Mouse (Mus musculus): ENCODE data around the gene Gtf2i. TPM values are rescaled to one million over a fixed set of nuclear protein-coding genes. Genes with fewer than 3 reads are reported as not detected.

Gtf2i gene
- total and polyA plus RNA-seq, 3 experiments: 55.7 to 220 (median 176) TPM

- peaks cover 97% of the 10 kb centered on the region for H3K36me3 ChIP-seq (replicated peaks)
- TF ChIP-seq GATA2 (IDR thresholded peaks at IDR 0.05; ENCODE audit: borderline replicate concordance, low read depth, low read length) (no peak), CTCF (IDR thresholded peaks at IDR 0.05; ENCODE audit: low read depth, low read length) (no peak), POLR2AphosphoS5 (IDR thresholded peaks at IDR 0.05; ENCODE audit: insufficient replicate concordance, low read depth, low read length) (no peak), TAL1 (conservative IDR thresholded peaks at IDR 0.05; ENCODE audit: low read depth, low read length) (no peak), GATA1 (IDR thresholded peaks at IDR 0.05; ENCODE audit: borderline replicate concordance, low read length) (no peak)
Measured at GRCm38 (mm10) chr5:134289935-134290560, 24.5 kb downstream of the Gtf2i start.

GRCm38 (mm10) chr5:134288071-134288470 is 26.5 kb downstream of the Gtf2i start:
- Histone ChIP-seq H3K4me3 (ENCODE audit: low read depth, low read length) (no peak overlapping the region), H3K9me3 (replicated peaks) (no peaks in the 10 kb centered on the region), H3K27me3 (ENCODE audit: insufficient read depth, low read length) (no peaks in the 10 kb centered on the region), H3K4me1 (ENCODE audit: insufficient read depth, low read depth, low read length) (peaks cover 2% of the 10 kb centered on the region; the same call in 1 of the 2 replicates), H3K36me3 (replicated peaks) (peaks cover 98% of the 10 kb centered on the region)
- ATAC-seq (ENCODE audit: extremely low read depth, insufficient number of reproducible peaks, low FRiP score, poor library complexity, severe bottlenecking) (no peak), DNase-seq (ENCODE audit: low spot score) (no peak)
- TF ChIP-seq POLR2AphosphoS5 (IDR thresholded peaks at IDR 0.05; ENCODE audit: insufficient replicate concordance, low read depth, low read length) (no peak), GATA1 (IDR thresholded peaks at IDR 0.05; ENCODE audit: borderline replicate concordance, low read length) (no peak), CTCF (IDR thresholded peaks at IDR 0.05; ENCODE audit: low read depth, low read length) (no peak), GATA2 (IDR thresholded peaks at IDR 0.05; ENCODE audit: borderline replicate concordance, low read depth, low read length) (no peak), TAL1 (conservative IDR thresholded peaks at IDR 0.05; ENCODE audit: low read depth, low read length) (no peak)

More at GRCm38 (mm10) chr5:134289935-134290560, 24.5 kb downstream of the Gtf2i start:
- Histone ChIP-seq H3K4me1 (ENCODE audit: insufficient read depth, low read depth, low read length) (no peaks in the 10 kb centered on the region), H3K4me3 (ENCODE audit: low read depth, low read length) (no peak overlapping the region), H3K27me3 (ENCODE audit: insufficient read depth, low read length) (no peaks in the 10 kb centered on the region), H3K9me3 (replicated peaks) (no peaks in the 10 kb centered on the region)
- DNase-seq (ENCODE audit: low spot score): no peak
- ATAC-seq (ENCODE audit: extremely low read depth, insufficient number of reproducible peaks, low FRiP score, poor library complexity, severe bottlenecking): no peak

GRCm38 (mm10) chr5:134284921-134285320 is 29.6 kb downstream of the Gtf2i start:
- H3K27me3 ChIP-seq (ENCODE audit: insufficient read depth, low read length): no peaks in the 10 kb centered on the region
- TF ChIP-seq POLR2AphosphoS5 (IDR thresholded peaks at IDR 0.05; ENCODE audit: insufficient replicate concordance, low read depth, low read length) (no peak), CTCF (IDR thresholded peaks at IDR 0.05; ENCODE audit: low read depth, low read length) (no peak), GATA1 (IDR thresholded peaks at IDR 0.05; ENCODE audit: borderline replicate concordance, low read length) (no peak), TAL1 (conservative IDR thresholded peaks at IDR 0.05; ENCODE audit: low read depth, low read length) (no peak), GATA2 (IDR thresholded peaks at IDR 0.05; ENCODE audit: borderline replicate concordance, low read depth, low read length) (no peak)
- no peak for ATAC-seq (ENCODE audit: extremely low read depth, insufficient number of reproducible peaks, low FRiP score, poor library complexity, severe bottlenecking)
- H3K9me3 ChIP-seq (replicated peaks): no peaks in the 10 kb centered on the region
- no peak for DNase-seq (ENCODE audit: low spot score)
- no peak overlapping the region for H3K4me3 ChIP-seq (ENCODE audit: low read depth, low read length)
- H3K4me1 ChIP-seq (ENCODE audit: insufficient read depth, low read depth, low read length): peaks cover 4% of the 10 kb centered on the region
- H3K36me3 ChIP-seq (replicated peaks): peaks cover 97% of the 10 kb centered on the region

GRCm38 (mm10) chr5:134282603-134283002 is 32.0 kb downstream of the Gtf2i start:
- no peak for ATAC-seq (ENCODE audit: extremely low read depth, insufficient number of reproducible peaks, low FRiP score, poor library complexity, severe bottlenecking)
- H3K36me3 ChIP-seq (replicated peaks): peaks cover 97% of the 10 kb centered on the region
- TF ChIP-seq TAL1 (conservative IDR thresholded peaks at IDR 0.05; ENCODE audit: low read depth, low read length) (no peak), CTCF (IDR thresholded peaks at IDR 0.05; ENCODE audit: low read depth, low read length) (no peak), GATA1 (IDR thresholded peaks at IDR 0.05; ENCODE audit: borderline replicate concordance, low read length) (no peak), GATA2 (IDR thresholded peaks at IDR 0.05; ENCODE audit: borderline replicate concordance, low read depth, low read length) (no peak), POLR2AphosphoS5 (IDR thresholded peaks at IDR 0.05; ENCODE audit: insufficient replicate concordance, low read depth, low read length) (no peak)
- H3K27me3 ChIP-seq (ENCODE audit: insufficient read depth, low read length): no peaks in the 10 kb centered on the region
- no peak overlapping the region for H3K4me3 ChIP-seq (ENCODE audit: low read depth, low read length)
- no peaks in the 10 kb centered on the region for H3K9me3 ChIP-seq (replicated peaks)
- no peak for DNase-seq (ENCODE audit: low spot score)
- H3K4me1 ChIP-seq (ENCODE audit: insufficient read depth, low read depth, low read length): peaks cover 4% of the 10 kb centered on the region

GRCm38 (mm10) chr5:134282076-134282475 is 32.5 kb downstream of the Gtf2i start:
- TF ChIP-seq GATA1 (IDR thresholded peaks at IDR 0.05; ENCODE audit: borderline replicate concordance, low read length) (no peak), POLR2AphosphoS5 (IDR thresholded peaks at IDR 0.05; ENCODE audit: insufficient replicate concordance, low read depth, low read length) (no peak), CTCF (IDR thresholded peaks at IDR 0.05; ENCODE audit: low read depth, low read length) (no peak), GATA2 (IDR thresholded peaks at IDR 0.05; ENCODE audit: borderline replicate concordance, low read depth, low read length) (no peak), TAL1 (conservative IDR thresholded peaks at IDR 0.05; ENCODE audit: low read depth, low read length) (no peak)
- ATAC-seq (ENCODE audit: extremely low read depth, insufficient number of reproducible peaks, low FRiP score, poor library complexity, severe bottlenecking) (no peak), DNase-seq (ENCODE audit: low spot score) (no peak)
- Histone ChIP-seq H3K36me3 (replicated peaks) (peaks cover 97% of the 10 kb centered on the region), H3K27me3 (ENCODE audit: insufficient read depth, low read length) (no peaks in the 10 kb centered on the region), H3K4me3 (ENCODE audit: low read depth, low read length) (no peak overlapping the region), H3K9me3 (replicated peaks) (no peaks in the 10 kb centered on the region), H3K4me1 (ENCODE audit: insufficient read depth, low read depth, low read length) (peaks cover 6% of the 10 kb centered on the region)

- DNase-seq (ENCODE audit: low spot score): no peak
- H3K9me3 ChIP-seq (replicated peaks): no peaks in the 10 kb centered on the region
- ATAC-seq (ENCODE audit: extremely low read depth, insufficient number of reproducible peaks, low FRiP score, poor library complexity, severe bottlenecking): no peak
- H3K4me3 ChIP-seq (ENCODE audit: low read depth, low read length): no peak overlapping the region
- peaks cover 21% of the 10 kb centered on the region for H3K4me1 ChIP-seq (ENCODE audit: insufficient read depth, low read depth, low read length)
- H3K27me3 ChIP-seq (ENCODE audit: insufficient read depth, low read length): no peaks in the 10 kb centered on the region
- no peak for TF ChIP-seq GATA1 (IDR thresholded peaks at IDR 0.05; ENCODE audit: borderline replicate concordance, low read length)
- TF ChIP-seq POLR2AphosphoS5 (IDR thresholded peaks at IDR 0.05; ENCODE audit: insufficient replicate concordance, low read depth, low read length): no peak
- TF ChIP-seq CTCF (IDR thresholded peaks at IDR 0.05; ENCODE audit: low read depth, low read length): no peak
- no peak for TF ChIP-seq GATA2 (IDR thresholded peaks at IDR 0.05; ENCODE audit: borderline replicate concordance, low read depth, low read length)
- TF ChIP-seq TAL1 (conservative IDR thresholded peaks at IDR 0.05; ENCODE audit: low read depth, low read length): no peak
- H3K36me3 ChIP-seq (replicated peaks): peaks cover 95% of the 10 kb centered on the region
Measured at GRCm38 (mm10) chr5:134279371-134279770, 35.2 kb downstream of the Gtf2i start.
